In genomic region chr2:155276621-155277175, GRCm38 (mm10) we compare ENCODE assay signal across 8 mouse cellular contexts. TPM values are rescaled to one million over a fixed set of nuclear protein-coding genes. Genes with fewer than 3 reads are reported as not detected.
DNase-seq lines count a peak whose midpoint lies in the region; ATAC-seq and TF ChIP-seq lines count a peak whose summit lies in the region.

No protein-coding gene starts in this region.

- WGBS in forebrain, postnatal 0 days: under 1% methylated on average over 46 of the region's 49 CpGs
- WGBS in hindbrain, embryonic 15.5 days: under 1% methylated on average over 44 of the region's 49 CpGs
- WGBS in limb, embryonic 12.5 days: under 1% methylated on average over 38 of the region's 49 CpGs
- under 1% methylated on average over 33 of the region's 49 CpGs for WGBS in midbrain, embryonic 12.5 days

- H3K4me1 ChIP-seq in forebrain, postnatal 0 days (ENCODE audit: insufficient read depth): no peaks in the 10 kb centered on the region
- peaks cover 15% of the 10 kb centered on the region for H3K4me1 ChIP-seq in hindbrain, embryonic 15.5 days (replicated peaks)
- peaks cover 15% of the 10 kb centered on the region for H3K4me1 ChIP-seq in limb, embryonic 12.5 days (replicated peaks)
- H3K4me1 ChIP-seq in midbrain, embryonic 12.5 days: peaks cover 12% of the 10 kb centered on the region

- peaks cover 31% of the 10 kb centered on the region; the same call in 1 of the 2 replicates for H3K36me3 ChIP-seq in forebrain, postnatal 0 days (ENCODE audit: insufficient read depth)
- H3K36me3 ChIP-seq in hindbrain, embryonic 15.5 days: peaks cover 7% of the 10 kb centered on the region; the same call in 1 of the 2 replicates
- peaks cover 31% of the 10 kb centered on the region for H3K36me3 ChIP-seq in limb, embryonic 12.5 days
- H3K36me3 ChIP-seq in midbrain, embryonic 12.5 days: peaks cover 20% of the 10 kb centered on the region
- H3K36me3 ChIP-seq in splenic B cell, adult 2 months (ENCODE audit: control insufficient read depth, insufficient read depth, low read length, poor library complexity, severe bottlenecking): no peaks in the 10 kb centered on the region

- H3K27ac ChIP-seq in forebrain, postnatal 0 days (ENCODE audit: low read depth, low read length): peak overlapping the region; percentile 90
- H3K27ac ChIP-seq in hindbrain, embryonic 15.5 days (replicated peaks): peak overlapping the region; percentile 92
- H3K27ac ChIP-seq in limb, embryonic 12.5 days: peak overlapping the region; percentile 84
- H3K27ac ChIP-seq in midbrain, embryonic 12.5 days (replicated peaks): peak overlapping the region; percentile 76

- H3K9me3 ChIP-seq in forebrain, postnatal 0 days (ENCODE audit: low read length): no peaks in the 10 kb centered on the region
- no peaks in the 10 kb centered on the region for H3K9me3 ChIP-seq in hindbrain, embryonic 15.5 days
- H3K9me3 ChIP-seq in limb, embryonic 12.5 days: no peaks in the 10 kb centered on the region
- H3K9me3 ChIP-seq in midbrain, embryonic 12.5 days: no peaks in the 10 kb centered on the region

- peak overlapping the region; percentile 84 for H3K4me2 ChIP-seq in forebrain, postnatal 0 days (ENCODE audit: low read depth)
- H3K4me2 ChIP-seq in hindbrain, embryonic 15.5 days: peak overlapping the region; percentile 80
- peak overlapping the region; percentile 71 for H3K4me2 ChIP-seq in limb, embryonic 12.5 days
- H3K4me2 ChIP-seq in midbrain, embryonic 12.5 days (replicated peaks): peak overlapping the region; percentile 80

- peak; percentile 74 for ATAC-seq in forebrain, postnatal 0 days
- ATAC-seq in hindbrain, embryonic 15.5 days (ENCODE audit: low FRiP score, low read depth): peak; percentile 68
- peak; percentile 80 for ATAC-seq in limb, embryonic 12.5 days (ENCODE audit: insufficient number of reproducible peaks, insufficient read depth, low FRiP score, low TSS enrichment, low read depth)
- ATAC-seq in midbrain, embryonic 12.5 days (ENCODE audit: low FRiP score, low read depth): peak; percentile 79

- no peak for TF ChIP-seq CTCF in forebrain, postnatal 0 days (IDR thresholded peaks at IDR 0.05; ENCODE audit: low read depth)

- H3K4me3 ChIP-seq in forebrain, postnatal 0 days (ENCODE audit: low read depth, low read length): peak overlapping the region; percentile 95
- peak overlapping the region; percentile 85 for H3K4me3 ChIP-seq in hindbrain, embryonic 15.5 days
- peak overlapping the region; percentile 92 for H3K4me3 ChIP-seq in limb, embryonic 12.5 days (replicated peaks)
- H3K4me3 ChIP-seq in midbrain, embryonic 12.5 days: peak overlapping the region; percentile 92

- peak; percentile 59 for DNase-seq in layer of hippocampus, adult 11-12 months (ENCODE audit: low spot score)
- no peak for DNase-seq in layer of hippocampus, adult 9-10 months (ENCODE audit: low spot score)
- peak; percentile 60 for DNase-seq in cerebellum, adult 8-10 months
- peak; percentile 67 for DNase-seq in forebrain, postnatal 0 days
- peak; percentile 67 for DNase-seq in splenic B cell, adult 2 months (ENCODE audit: low read depth, low spot score)

- peak overlapping the region; percentile 95 for H3K9ac ChIP-seq in forebrain, postnatal 0 days
- H3K9ac ChIP-seq in hindbrain, embryonic 15.5 days: peak overlapping the region; percentile 88
- peak overlapping the region; percentile 85 for H3K9ac ChIP-seq in limb, embryonic 12.5 days (replicated peaks)
- H3K9ac ChIP-seq in midbrain, embryonic 12.5 days (replicated peaks): peak overlapping the region; percentile 92

- no peaks in the 10 kb centered on the region for H3K27me3 ChIP-seq in forebrain, postnatal 0 days (ENCODE audit: insufficient read depth, low read length)
- no peaks in the 10 kb centered on the region for H3K27me3 ChIP-seq in hindbrain, embryonic 15.5 days
- no peaks in the 10 kb centered on the region for H3K27me3 ChIP-seq in limb, embryonic 12.5 days
- no peaks in the 10 kb centered on the region for H3K27me3 ChIP-seq in midbrain, embryonic 12.5 days
- H3K27me3 ChIP-seq in splenic B cell, adult 2 months (ENCODE audit: control insufficient read depth, insufficient read depth, low read length, poor library complexity, severe bottlenecking): no peaks in the 10 kb centered on the region

RNA-seq across cellular contexts. Expression of gene Map1lc3a, which starts 0.6 kb away (rescaled TPM):
- 425 and 459 TPM in 2 replicates for total RNA-seq in forebrain, postnatal 0 days (2014; rRNA removed)
- polyA plus RNA-seq in forebrain, postnatal 0 days (2015; fragmentation: Nextera tagmentation; extraction: Ambion mirVana): 789 and 806 TPM in 2 replicates
- polyA plus RNA-seq in hindbrain, embryonic 15.5 days (2015; fragmentation: Nextera tagmentation; extraction: Ambion mirVana): 631 and 685 TPM in 2 replicates
- 163 and 169 TPM in 2 replicates for polyA plus RNA-seq in limb, embryonic 12.5 days (2016; fragmentation: Nextera tagmentation; extraction: Ambion mirVana)
- 193 and 205 TPM in 2 replicates for polyA plus RNA-seq in midbrain, embryonic 12.5 days (2016; fragmentation: Nextera tagmentation; extraction: Ambion mirVana)

RNA-seq across cellular contexts. Expression of gene Dynlrb1, which starts 40.4 kb away (rescaled TPM):
- total RNA-seq in forebrain, postnatal 0 days (2014; rRNA removed): 310 and 492 TPM in 2 replicates
- 790 and 1,004 TPM in 2 replicates for polyA plus RNA-seq in forebrain, postnatal 0 days (2015; fragmentation: Nextera tagmentation; extraction: Ambion mirVana)
- 750 and 762 TPM in 2 replicates for polyA plus RNA-seq in hindbrain, embryonic 15.5 days (2015; fragmentation: Nextera tagmentation; extraction: Ambion mirVana)
- polyA plus RNA-seq in limb, embryonic 12.5 days (2016; fragmentation: Nextera tagmentation; extraction: Ambion mirVana): 414 and 459 TPM in 2 replicates
- polyA plus RNA-seq in midbrain, embryonic 12.5 days (2016; fragmentation: Nextera tagmentation; extraction: Ambion mirVana): 443 and 461 TPM in 2 replicates
